ENCODE assay signal across 10 mouse cellular contexts in the genomic region with DNA sequence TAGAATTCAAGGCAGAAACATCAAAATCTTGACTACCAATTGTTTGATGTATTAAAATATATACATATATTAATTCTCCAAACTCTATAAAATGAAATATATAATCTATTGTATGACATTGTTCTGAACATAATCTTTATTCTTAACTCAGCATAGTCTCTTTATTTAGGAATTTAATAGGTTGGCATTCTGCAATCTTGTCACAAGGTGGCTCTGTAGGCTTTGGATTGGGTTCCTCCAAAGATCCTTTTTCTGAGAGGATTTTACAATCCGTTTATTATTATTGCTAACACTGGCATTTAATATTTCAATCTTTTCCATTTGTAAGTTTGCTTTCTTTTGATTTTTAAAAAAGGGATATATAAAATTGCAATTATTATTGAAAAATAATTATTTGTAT.
DNase-seq lines count a peak whose midpoint lies in the region; ATAC-seq and TF ChIP-seq lines count a peak whose summit lies in the region.
"Had no signal": no experiment of that assay in that cellular context is flagged by ENCODE, and none has a peak within 500 bp of the region (broad histone marks: within the 10 kb centered on the region; RNA-seq: fewer than 3 reads in every experiment).

No protein-coding gene starts in this region.

- no peak for ATAC-seq in hindbrain, postnatal 0 days
- peak; percentile 77 for ATAC-seq in CD4-positive, CD25-positive, alpha-beta regulatory T cell, adult 4 months
- peak; percentile 77 for ATAC-seq in inflammation-experienced regulatory T-cells, adult 6 months

- peak; percentile 69 for TF ChIP-seq CTCF in hindbrain, postnatal 0 days (IDR thresholded peaks at IDR 0.05; ENCODE audit: low read depth)

- 21% methylated on average over 1 of the region's 1 CpGs for WGBS in hindbrain, postnatal 0 days
- 51% methylated on average over 1 of the region's 1 CpGs for WGBS in hindbrain, embryonic 10.5 days

- H3K9ac ChIP-seq in hindbrain, postnatal 0 days (replicated peaks; ENCODE audit: low read length): no peak overlapping the region
- H3K9ac ChIP-seq: liver, embryonic 13.5 days had no signal

- H3K4me3 ChIP-seq in hindbrain, postnatal 0 days (ENCODE audit: low read length): no peak overlapping the region
- no peak overlapping the region for H3K4me3 ChIP-seq in hindbrain, embryonic 10.5 days
- H3K4me3 ChIP-seq: liver, embryonic 13.5 days had no signal

- no peaks in the 10 kb centered on the region for H3K9me3 ChIP-seq in hindbrain, postnatal 0 days (ENCODE audit: low read length)
- no peaks in the 10 kb centered on the region for H3K9me3 ChIP-seq in hindbrain, embryonic 10.5 days
- H3K9me3 ChIP-seq: liver, embryonic 13.5 days had no signal

- H3K27ac ChIP-seq in hindbrain, postnatal 0 days: no peak overlapping the region
- H3K27ac ChIP-seq in hindbrain, embryonic 10.5 days: no peak overlapping the region

- DNase-seq in hindbrain, postnatal 0 days (ENCODE audit: low spot score): peak; percentile 71
- no peak for DNase-seq in hindbrain, embryonic 10.5 days (ENCODE audit: low spot score)
- peak; percentile 62 for DNase-seq in 416B (ENCODE audit: low read depth)
- no peak for DNase-seq in layer of hippocampus, postnatal 25 days (ENCODE audit: extremely low spot score in 1 of 2, low spot score in 1 of 2)
- no peak for DNase-seq in urinary bladder, adult 18-20 months (ENCODE audit: low spot score in 2 of 2)
- DNase-seq: cerebellum, postnatal 36 days; heart, postnatal 4 days; liver, embryonic 13.5 days had no signal

- no peaks in the 10 kb centered on the region for H3K36me3 ChIP-seq in hindbrain, postnatal 0 days (ENCODE audit: insufficient read depth, low read length)
- H3K36me3 ChIP-seq in hindbrain, embryonic 10.5 days: peaks cover 53% of the 10 kb centered on the region

- no peaks in the 10 kb centered on the region for H3K4me1 ChIP-seq in hindbrain, postnatal 0 days (ENCODE audit: insufficient read depth, low read length)
- no peaks in the 10 kb centered on the region for H3K4me1 ChIP-seq in hindbrain, embryonic 10.5 days (replicated peaks)

- H3K4me2 ChIP-seq in hindbrain, postnatal 0 days (ENCODE audit: low read depth, low read length): no peak overlapping the region
- H3K4me2 ChIP-seq: liver, embryonic 13.5 days had no signal

- H3K27me3 ChIP-seq in hindbrain, postnatal 0 days (ENCODE audit: insufficient read depth, low read length): no peaks in the 10 kb centered on the region
- no peaks in the 10 kb centered on the region for H3K27me3 ChIP-seq in hindbrain, embryonic 10.5 days (ENCODE audit: insufficient read depth, poor library complexity, severe bottlenecking)
- H3K27me3 ChIP-seq: liver, embryonic 13.5 days had no signal

Comparison
In these comparisons a context has a peak if more than half of its experiments do, and no peak if none do; other contexts are left out.
1. DNase-seq: peak in hindbrain, postnatal 0 days (single experiment) and 416B (single experiment); none in hindbrain, embryonic 10.5 days (single experiment), layer of hippocampus, postnatal 25 days (0 of 2) and urinary bladder, adult 18-20 months (0 of 2).